Mouse (Mus musculus) testis, adult 2 months (tissue): ENCODE data around the gene Opalin.

Experiments used
- CTCF ChIP-seq: fragments of 200-500 bp; IDR thresholded peaks from 2 replicates; pipeline ENCODE4 v1.5.1; 2012; ENCODE audit warnings: low read depth, mild to moderate bottlenecking, inconsistent platforms, low read length, moderate library complexity; ENCODE audit not compliant: control insufficient read depth, insufficient read depth, insufficient replicate concordance
- POLR2A ChIP-seq: fragments of 200-500 bp; IDR thresholded peaks from 2 replicates; pipeline ENCODE4 v1.6.1; 2012; ENCODE audit warnings: low read depth, mild to moderate bottlenecking, inconsistent platforms, low read length, moderate library complexity; ENCODE audit not compliant: control insufficient read depth

DNA sequence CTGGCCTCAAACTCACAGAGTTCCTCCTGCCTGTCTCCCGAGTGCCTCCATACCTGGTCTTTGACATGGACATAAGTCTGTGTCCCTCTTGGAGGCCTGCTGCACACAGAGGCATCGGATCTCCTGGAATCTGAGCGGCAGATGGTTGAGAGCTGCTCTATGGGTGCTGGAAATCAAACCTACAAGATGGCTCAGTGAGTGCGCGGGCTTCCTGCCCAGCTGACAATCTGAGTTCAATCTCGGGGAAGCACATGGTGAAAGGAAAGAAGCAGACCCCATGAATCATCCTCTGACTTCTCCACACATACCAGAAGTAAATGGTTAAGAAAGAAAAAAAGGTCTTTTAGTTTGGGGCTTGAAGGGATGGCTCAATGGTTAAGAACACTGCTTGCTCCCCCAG lies 45.0 kb downstream of the Opalin start:
- no peak for TF ChIP-seq CTCF
- TF ChIP-seq POLR2A, result no peak
